Mouse (Mus musculus): ENCODE measurements around the gene Ulk3. TPM values are rescaled to one million over a fixed set of nuclear protein-coding genes. Genes with fewer than 3 reads are reported as not detected.

Gene Ulk3
- polyA plus RNA-seq, 1 experiment, result 19.4 TPM

DNA sequence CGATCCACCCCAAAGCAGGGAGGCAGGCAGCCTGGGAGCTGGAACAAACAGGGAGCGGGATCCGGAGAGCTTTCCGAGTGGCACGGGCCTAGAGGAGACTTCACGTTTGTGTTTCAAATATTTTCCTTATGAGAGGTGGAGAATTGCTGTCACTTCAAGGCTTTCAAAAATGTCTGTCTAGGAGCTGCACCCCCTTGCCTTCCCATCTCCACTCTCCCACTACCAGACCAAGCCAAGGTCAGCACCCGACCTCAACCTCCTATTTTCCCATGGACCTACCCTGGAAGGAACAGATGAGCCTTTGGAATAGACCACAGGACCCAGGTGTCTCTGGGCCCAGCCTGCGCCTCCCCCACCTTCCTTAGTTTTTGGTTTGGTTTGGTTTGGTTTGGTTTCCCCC, 8.0 kb downstream of the Ulk3 start:
- H3K4me3 ChIP-seq (ENCODE audit: insufficient read depth, low read length), result no peak overlapping the region
- peaks cover 11% of the 10 kb centered on the region for H3K4me1 ChIP-seq (ENCODE audit: control insufficient read depth, insufficient read depth, low read length)
- TF ChIP-seq POLR2A (IDR thresholded peaks at IDR 0.05; ENCODE audit: low read depth, low read length) (no peak), CTCF (IDR thresholded peaks at IDR 0.05; ENCODE audit: borderline replicate concordance, insufficient read depth, low read length) (no peak)
- no peak overlapping the region for H3K27ac ChIP-seq (ENCODE audit: insufficient read depth, low read length)

DNA sequence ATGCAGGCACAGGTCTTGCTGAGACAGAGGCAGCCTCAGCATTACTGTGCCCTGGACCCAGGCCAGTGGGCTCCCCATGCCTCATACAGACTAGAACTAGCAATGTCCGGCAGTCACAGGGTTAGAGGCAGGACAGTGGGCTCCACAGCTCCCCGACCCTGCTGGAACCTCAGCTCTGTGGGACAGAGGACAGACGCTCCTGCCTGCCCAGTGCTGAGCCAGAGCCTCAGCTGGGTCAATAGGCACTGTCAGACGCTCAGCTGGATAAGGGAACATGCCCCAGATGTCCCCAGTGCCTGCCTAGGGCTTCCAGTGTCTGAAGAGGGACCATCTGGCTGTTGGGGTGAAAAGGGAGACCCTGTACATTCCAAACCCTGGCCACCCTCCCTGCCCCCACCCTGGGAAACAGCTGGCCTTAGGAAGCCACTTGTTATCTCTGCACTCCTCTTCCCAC, 8.7 kb downstream of the Ulk3 start:
- TF ChIP-seq CTCF (IDR thresholded peaks at IDR 0.05; ENCODE audit: borderline replicate concordance, insufficient read depth, low read length) (no peak), POLR2A (IDR thresholded peaks at IDR 0.05; ENCODE audit: low read depth, low read length) (no peak)
- Histone ChIP-seq H3K4me3 (ENCODE audit: insufficient read depth, low read length) (no peak overlapping the region), H3K4me1 (ENCODE audit: control insufficient read depth, insufficient read depth, low read length) (peaks cover 11% of the 10 kb centered on the region), H3K27ac (ENCODE audit: insufficient read depth, low read length) (no peak overlapping the region)

DNA sequence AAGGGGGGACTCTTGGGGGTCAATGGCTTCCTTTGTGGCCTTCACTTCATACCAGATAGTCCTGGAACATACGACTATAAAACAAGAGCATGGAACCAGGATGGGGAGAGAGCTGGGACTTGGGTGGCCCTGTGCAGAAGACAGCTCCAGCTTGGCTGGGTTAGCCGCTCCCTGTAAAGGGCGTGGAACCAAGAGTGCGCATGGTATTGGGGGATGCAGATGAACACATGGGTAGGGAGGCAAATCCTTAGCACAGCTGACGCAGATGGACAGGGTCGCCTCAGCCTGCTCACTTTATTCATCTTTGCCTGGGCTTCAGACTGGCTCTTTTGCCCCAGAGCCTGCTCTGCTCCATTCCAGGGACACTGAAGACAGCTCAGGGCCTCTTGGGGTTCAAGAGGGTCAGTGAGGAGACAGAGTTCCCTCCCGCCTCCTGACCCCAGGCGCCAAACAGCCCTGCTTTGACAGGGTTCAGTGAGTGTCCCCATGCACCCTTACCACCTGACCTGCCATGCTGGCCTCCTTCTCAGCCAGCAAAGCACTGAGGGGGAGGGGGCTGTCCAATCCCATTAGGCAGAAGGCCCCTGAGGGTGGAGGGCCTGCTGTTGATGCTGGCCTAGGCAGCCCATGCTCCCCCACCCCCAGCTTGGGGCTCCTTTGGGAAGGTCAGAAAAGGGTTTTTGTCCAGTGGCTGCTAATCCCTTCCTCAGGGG, 9.8 kb downstream of the Ulk3 start:
- H3K27ac ChIP-seq (ENCODE audit: insufficient read depth, low read length), result no peak overlapping the region
- no peak overlapping the region for H3K4me3 ChIP-seq (ENCODE audit: insufficient read depth, low read length)
- TF ChIP-seq POLR2A (IDR thresholded peaks at IDR 0.05; ENCODE audit: low read depth, low read length) (no peak), CTCF (IDR thresholded peaks at IDR 0.05; ENCODE audit: borderline replicate concordance, insufficient read depth, low read length) (no peak)
- H3K4me1 ChIP-seq (ENCODE audit: control insufficient read depth, insufficient read depth, low read length), result peaks cover 11% of the 10 kb centered on the region

DNA sequence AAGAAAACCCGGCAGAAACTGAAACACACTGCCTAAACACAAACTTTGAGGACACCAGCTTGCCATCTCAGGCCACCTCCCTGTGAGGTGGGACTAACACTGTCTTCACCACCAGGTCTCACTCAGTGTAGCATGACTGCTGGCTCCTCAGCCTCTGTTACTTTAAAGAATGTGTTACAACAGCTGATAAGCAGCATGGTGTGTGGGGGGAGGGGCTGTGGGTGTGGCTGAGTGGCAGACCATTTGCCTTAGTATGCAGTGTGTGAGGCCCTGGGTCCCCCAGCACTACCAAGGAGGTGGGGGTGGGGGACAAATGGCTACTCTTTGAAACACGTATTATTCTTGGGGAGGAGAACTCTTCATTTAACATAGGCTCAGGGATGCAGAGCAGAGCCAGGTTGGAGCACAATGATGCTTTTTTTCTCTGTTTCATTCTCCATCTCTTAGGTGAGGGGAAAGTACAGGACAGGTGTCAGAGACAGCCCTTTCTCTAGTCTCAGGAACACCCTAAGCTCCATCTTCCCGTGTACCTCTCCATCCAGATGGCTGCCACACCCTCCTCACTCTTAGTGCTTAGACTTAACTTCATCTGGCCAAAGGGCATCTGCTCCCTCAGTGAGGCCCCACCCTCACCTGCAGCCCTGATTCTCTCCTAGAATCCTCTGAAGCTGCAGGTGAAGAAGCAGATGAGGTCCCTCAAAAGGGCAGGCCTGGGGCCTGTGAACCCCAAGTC, 11.5 kb downstream of the Ulk3 start:
- Histone ChIP-seq H3K4me3 (ENCODE audit: insufficient read depth, low read length) (no peak overlapping the region), H3K27ac (ENCODE audit: insufficient read depth, low read length) (peak overlapping the region; percentile 83), H3K4me1 (ENCODE audit: control insufficient read depth, insufficient read depth, low read length) (peaks cover 11% of the 10 kb centered on the region)
- no peak for TF ChIP-seq POLR2A (IDR thresholded peaks at IDR 0.05; ENCODE audit: low read depth, low read length)
- TF ChIP-seq CTCF (IDR thresholded peaks at IDR 0.05; ENCODE audit: borderline replicate concordance, insufficient read depth, low read length), result no peak

DNA sequence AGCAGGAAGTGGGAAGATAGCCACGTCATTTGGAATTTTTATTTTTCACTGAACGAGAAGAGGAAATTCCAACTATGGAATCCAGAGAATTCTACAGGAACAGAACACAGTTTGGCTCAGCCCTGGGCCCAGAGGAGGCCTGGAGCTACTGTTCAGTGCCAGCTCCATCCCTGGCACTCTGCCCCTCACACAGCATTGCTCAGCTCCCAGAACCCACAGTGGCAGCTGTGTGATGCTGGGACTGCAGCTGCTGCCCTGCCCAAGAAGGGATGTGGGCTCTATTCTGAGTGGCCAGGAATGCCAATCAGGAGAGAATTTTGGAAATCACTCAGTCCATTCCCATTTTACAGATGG, 12.1 kb downstream of the Ulk3 start:
- TF ChIP-seq CTCF (IDR thresholded peaks at IDR 0.05; ENCODE audit: borderline replicate concordance, insufficient read depth, low read length) (no peak), POLR2A (IDR thresholded peaks at IDR 0.05; ENCODE audit: low read depth, low read length) (no peak)
- Histone ChIP-seq H3K4me3 (ENCODE audit: insufficient read depth, low read length) (no peak overlapping the region), H3K4me1 (ENCODE audit: control insufficient read depth, insufficient read depth, low read length) (peaks cover 11% of the 10 kb centered on the region), H3K27ac (ENCODE audit: insufficient read depth, low read length) (peak overlapping the region; percentile 83)

DNA sequence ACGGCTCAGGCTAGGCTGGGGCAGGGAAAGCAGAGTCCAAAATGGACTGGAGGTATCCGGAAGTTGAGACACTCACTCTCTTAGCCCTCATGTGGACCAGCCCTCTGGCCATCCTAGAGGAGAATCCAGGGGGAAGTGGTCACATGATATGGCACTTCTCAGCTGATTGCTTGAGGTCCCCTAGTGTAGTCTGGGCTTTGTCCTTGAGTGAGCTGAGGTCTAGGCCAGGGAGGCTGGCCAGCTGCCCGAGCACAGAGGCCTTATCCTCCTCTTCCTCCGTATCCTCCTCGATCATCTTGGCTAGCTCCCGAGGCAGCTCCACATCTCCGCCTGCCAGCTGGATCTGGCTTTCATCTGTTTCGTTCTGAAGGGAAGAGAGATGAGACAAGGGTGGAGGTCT, 12.8 kb downstream of the Ulk3 start:
- TF ChIP-seq POLR2A (IDR thresholded peaks at IDR 0.05; ENCODE audit: low read depth, low read length), result no peak
- TF ChIP-seq CTCF (IDR thresholded peaks at IDR 0.05; ENCODE audit: borderline replicate concordance, insufficient read depth, low read length), result no peak
- Histone ChIP-seq H3K4me1 (ENCODE audit: control insufficient read depth, insufficient read depth, low read length) (peaks cover 11% of the 10 kb centered on the region), H3K27ac (ENCODE audit: insufficient read depth, low read length) (no peak overlapping the region), H3K4me3 (ENCODE audit: insufficient read depth, low read length) (no peak overlapping the region)

DNA sequence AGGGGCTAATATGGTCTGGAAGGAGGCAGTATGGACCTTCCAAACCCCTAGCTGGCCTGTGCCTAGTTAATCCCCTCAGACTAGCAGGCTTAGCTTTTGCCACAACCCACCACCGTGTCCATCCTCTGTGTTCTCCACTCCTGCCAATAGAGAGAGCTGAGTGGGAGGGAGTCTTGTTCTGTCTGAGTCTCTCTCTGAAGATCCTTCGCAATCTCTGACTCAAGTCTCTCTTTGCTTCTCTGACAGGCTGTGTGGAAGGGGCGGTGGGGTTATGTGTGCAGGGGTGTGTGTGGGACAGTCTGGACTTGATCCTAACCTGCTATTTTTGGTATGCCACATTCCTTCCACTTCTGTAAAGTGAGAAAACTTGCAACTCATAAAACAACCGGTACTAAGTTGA, 15.6 kb downstream of the Ulk3 start:
- no peak overlapping the region for H3K4me3 ChIP-seq (ENCODE audit: insufficient read depth, low read length)
- H3K27ac ChIP-seq (ENCODE audit: insufficient read depth, low read length), result no peak overlapping the region
- TF ChIP-seq POLR2A (IDR thresholded peaks at IDR 0.05; ENCODE audit: low read depth, low read length) (no peak), CTCF (IDR thresholded peaks at IDR 0.05; ENCODE audit: borderline replicate concordance, insufficient read depth, low read length) (no peak)
- H3K4me1 ChIP-seq (ENCODE audit: control insufficient read depth, insufficient read depth, low read length), result peaks cover 11% of the 10 kb centered on the region

DNA sequence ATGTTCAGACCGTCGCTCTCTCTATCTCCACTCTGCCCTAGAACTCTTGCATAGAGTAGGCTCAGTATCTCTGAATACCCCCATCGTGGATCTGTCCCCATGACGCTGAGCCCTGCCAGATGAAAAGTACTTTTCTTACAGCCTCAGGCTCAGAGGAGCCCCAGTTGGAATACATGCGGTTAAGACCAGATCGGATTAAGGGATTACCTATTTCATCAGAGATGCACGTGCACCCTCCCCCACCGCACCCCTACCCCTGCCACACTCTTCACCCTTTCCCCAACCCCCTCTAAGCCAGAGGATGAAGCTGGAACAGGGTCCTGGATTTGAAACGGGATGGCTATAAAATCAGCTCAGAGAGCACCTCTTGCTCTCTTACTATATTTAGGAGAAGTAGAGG, 16.3 kb downstream of the Ulk3 start:
- H3K27ac ChIP-seq (ENCODE audit: insufficient read depth, low read length), result no peak overlapping the region
- H3K4me1 ChIP-seq (ENCODE audit: control insufficient read depth, insufficient read depth, low read length), result peaks cover 7% of the 10 kb centered on the region
- TF ChIP-seq CTCF (IDR thresholded peaks at IDR 0.05; ENCODE audit: borderline replicate concordance, insufficient read depth, low read length) (no peak), POLR2A (IDR thresholded peaks at IDR 0.05; ENCODE audit: low read depth, low read length) (no peak)
- H3K4me3 ChIP-seq (ENCODE audit: insufficient read depth, low read length), result no peak overlapping the region

DNA sequence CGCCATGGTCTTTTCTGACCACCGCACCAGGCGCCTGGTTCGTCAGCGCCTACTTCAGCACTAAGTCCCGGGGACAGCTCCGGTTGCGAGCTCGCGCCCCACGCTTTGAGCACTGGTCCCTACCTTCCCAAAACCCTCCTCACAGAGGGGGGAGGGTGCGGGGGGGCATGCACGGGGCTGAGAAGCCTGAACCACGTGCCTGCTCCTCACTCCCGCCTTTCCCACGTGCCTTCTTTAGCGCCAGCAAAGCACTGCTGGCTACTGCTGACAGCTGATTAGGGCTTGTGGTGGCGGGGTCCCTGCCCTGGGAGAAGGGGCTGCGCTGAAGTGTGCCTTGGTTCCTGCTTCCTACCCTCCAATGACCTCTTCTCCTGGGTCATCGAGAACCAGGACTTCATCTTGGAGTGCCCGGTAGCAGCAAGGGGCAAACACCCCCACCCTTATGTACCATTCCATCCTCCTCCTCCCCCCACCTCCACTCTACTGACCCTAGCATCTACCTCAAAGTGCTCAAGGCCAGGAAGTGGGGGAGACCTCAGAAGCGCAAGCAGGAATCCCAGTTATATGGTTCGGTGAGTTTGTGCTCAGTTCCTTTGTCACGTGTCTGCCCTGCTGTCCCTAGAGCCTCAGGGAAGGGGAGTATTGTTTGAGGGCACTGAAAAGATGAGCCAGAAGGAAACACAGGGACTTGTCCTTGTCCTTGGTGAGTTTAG, 17.0 kb downstream of the Ulk3 start, which contains the start of gene Cplx3:
Cplx3 (minus strand) TSS at position 143 of the 713 bp plus-strand sequence.
- Histone ChIP-seq H3K4me1 (ENCODE audit: control insufficient read depth, insufficient read depth, low read length) (no peaks in the 10 kb centered on the region), H3K27ac (ENCODE audit: insufficient read depth, low read length) (no peak within 1 kb of the TSS), H3K4me3 (ENCODE audit: insufficient read depth, low read length) (no peak within 1 kb of the TSS)
- TF ChIP-seq POLR2A (IDR thresholded peaks at IDR 0.05; ENCODE audit: low read depth, low read length), result no peak

DNA sequence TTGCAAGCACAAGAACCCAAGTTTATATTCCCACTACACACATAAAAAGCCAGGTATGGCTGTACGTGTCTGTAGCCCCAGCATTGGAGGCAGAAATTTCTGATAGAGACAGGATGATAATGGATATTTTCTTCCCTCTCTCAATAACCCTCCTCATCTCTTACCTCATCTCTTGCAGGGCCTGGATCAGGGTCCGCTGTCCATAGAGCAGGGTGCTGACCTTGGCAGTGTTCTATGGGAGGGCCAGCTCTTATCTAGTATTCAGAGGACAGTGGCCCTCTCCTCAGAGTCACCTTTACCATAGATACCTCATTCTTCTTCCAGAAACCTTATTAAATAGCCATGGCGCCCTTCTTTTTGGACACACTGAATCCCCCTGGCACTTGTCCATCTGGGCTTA, 20.6 kb downstream of the Ulk3 start:
- Histone ChIP-seq H3K27ac (ENCODE audit: insufficient read depth, low read length) (no peak overlapping the region), H3K4me3 (ENCODE audit: insufficient read depth, low read length) (no peak overlapping the region), H3K4me1 (ENCODE audit: control insufficient read depth, insufficient read depth, low read length) (0 out of 2 replicates have a peak, but pooled peaks cover 2% of the 10 kb centered on the region)
- no peak for TF ChIP-seq POLR2A (IDR thresholded peaks at IDR 0.05; ENCODE audit: low read depth, low read length)
- no peak for TF ChIP-seq CTCF (IDR thresholded peaks at IDR 0.05; ENCODE audit: borderline replicate concordance, insufficient read depth, low read length)
